Mouse (Mus musculus) stomach, embryonic 16.5 days (tissue): ENCODE measurements around the gene Tlr5. TPM values are rescaled to one million over a fixed set of nuclear protein-coding genes. Genes with fewer than 3 reads are reported as not detected.

Source experiments
- ATAC-seq: fragments of 200-750 bp; cut with Nextera tagmentation; 2 replicates; pipeline ENCODE4 v1.8.0; 2017; ENCODE audit warnings: moderate number of reproducible peaks, moderate TSS enrichment; ENCODE audit not compliant: insufficient read depth, low FRiP score
- H3K27ac ChIP-seq: fragments of 300-500 bp; sonication (generic); 2 replicates; pipeline ENCODE4 v1.5.1; 2014; ENCODE audit warnings: low read length
- H3K27me3 ChIP-seq: fragments of 300-500 bp; sonication (generic); 2 replicates; pipeline ENCODE4 v1.6.1; 2014; ENCODE audit warnings: low read length, control low read depth, mixed read lengths; ENCODE audit not compliant: control insufficient read depth, insufficient read depth
- H3K36me3 ChIP-seq: fragments of 300-500 bp; sonication (generic); 2 replicates; pipeline ENCODE4 v1.6.1; 2014; ENCODE audit warnings: low read length; ENCODE audit not compliant: control insufficient read depth, insufficient read depth
- H3K4me1 ChIP-seq: fragments of 300-500 bp; sonication (generic); 2 replicates; pipeline ENCODE4 v1.6.1; 2014; ENCODE audit warnings: low read length, control low read depth, mixed read lengths; ENCODE audit not compliant: control insufficient read depth, insufficient read depth
- H3K4me2 ChIP-seq: fragments of 300-500 bp; sonication (generic); 2 replicates; pipeline ENCODE4 v1.6.1; 2014; ENCODE audit warnings: low read depth, low read length, mixed read lengths
- H3K4me3 ChIP-seq: fragments of 300-500 bp; sonication (generic); replicated peaks from 2 replicates; pipeline ENCODE4 v1.5.1; 2014; ENCODE audit warnings: mild to moderate bottlenecking, low read length
- H3K9ac ChIP-seq: fragments of 300-500 bp; sonication (generic); 2 replicates; pipeline ENCODE4 v1.6.1; 2014; ENCODE audit warnings: low read length
- H3K9me3 ChIP-seq: fragments of 300-500 bp; sonication (generic); replicated peaks from 2 replicates; pipeline ENCODE4 v1.6.1; 2016; ENCODE audit warnings: low read length, control low read depth; ENCODE audit not compliant: control insufficient read depth
- WGBS: fragments of 180-500 bp; shearing (Covaris S2); extraction: QIAGEN DNeasy Blood & Tissue Kit; methylation state at CpG from one replicate; pipeline ENCODE4 v1.1.7; 2014; 5-methylcytosine and 5-hydroxymethylcytosine counted together
- polyA plus RNA-seq: library from polyadenylated mRNA; unstranded; fragments of >200 nt; fragmentation: Nextera tagmentation; extraction: Ambion mirVana; gene quantifications from 2 replicates; pipeline ENCODE4 v1.2.1, GENCODE M21; 2015

The Tlr5 gene
- polyA plus RNA-seq, 1 experiment from 2014 or later, result 2.5 TPM

DNA sequence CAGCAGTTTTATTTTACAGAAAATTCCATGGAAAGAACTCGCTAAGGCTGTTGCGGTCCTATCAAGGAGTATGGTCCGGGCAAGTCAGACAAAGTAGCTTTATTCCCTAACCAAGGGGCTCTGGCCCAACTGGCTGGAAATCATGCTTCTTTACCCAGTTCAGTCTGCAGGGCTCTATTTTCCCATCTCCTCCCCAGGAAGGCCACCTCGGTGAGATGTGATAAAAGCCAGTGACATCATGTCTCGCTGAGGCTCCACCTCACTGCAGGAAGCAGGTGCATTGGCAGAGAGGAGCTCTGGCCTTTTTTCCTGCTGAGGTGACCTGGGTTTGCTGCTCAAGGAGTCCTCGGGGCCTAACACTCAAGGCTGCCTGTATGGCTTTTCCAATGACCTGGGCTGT is 26.1 kb downstream of the Tlr5 start:
- H3K36me3 ChIP-seq, result no peaks in the 10 kb centered on the region
- ATAC-seq, result no peak
- no peak overlapping the region for H3K27ac ChIP-seq
- no peaks in the 10 kb centered on the region for H3K27me3 ChIP-seq
- 0 out of 2 replicates have a peak, but pooled peaks cover 3% of the 10 kb centered on the region for H3K4me1 ChIP-seq
- H3K9ac ChIP-seq, result no peak overlapping the region
- no peak overlapping the region for H3K4me3 ChIP-seq
- H3K4me2 ChIP-seq, result no peak overlapping the region
- H3K9me3 ChIP-seq, result no peaks in the 10 kb centered on the region
- 67% methylated on average over 6 of the region's 6 CpGs for WGBS

DNA sequence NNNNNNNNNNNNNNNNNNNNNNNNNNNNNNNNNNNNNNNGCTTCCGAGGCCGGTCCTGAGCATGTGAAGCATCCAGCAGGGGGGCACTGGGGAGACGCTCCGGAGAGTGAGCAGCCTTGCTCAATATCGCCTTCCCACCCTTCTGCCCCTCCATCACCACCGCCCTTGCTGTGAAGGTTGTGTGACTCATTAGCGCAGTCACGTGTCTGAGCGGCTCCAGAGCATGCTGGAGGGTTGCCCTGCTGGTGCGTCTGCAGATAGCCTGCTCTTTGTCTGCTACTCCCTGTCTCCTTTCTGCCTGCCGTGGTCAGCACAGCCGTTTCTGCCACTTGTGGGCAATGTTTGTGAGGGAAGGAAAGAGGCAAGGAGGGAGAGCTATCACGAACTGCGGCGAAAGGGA is 28.4 kb downstream of the Tlr5 start:
- peak; percentile 96 for ATAC-seq
- WGBS, result under 1% methylated on average over 13 of the region's 15 CpGs
- peak overlapping the region; percentile 4; the same call in 1 of the 2 replicates for H3K27ac ChIP-seq

DNA sequence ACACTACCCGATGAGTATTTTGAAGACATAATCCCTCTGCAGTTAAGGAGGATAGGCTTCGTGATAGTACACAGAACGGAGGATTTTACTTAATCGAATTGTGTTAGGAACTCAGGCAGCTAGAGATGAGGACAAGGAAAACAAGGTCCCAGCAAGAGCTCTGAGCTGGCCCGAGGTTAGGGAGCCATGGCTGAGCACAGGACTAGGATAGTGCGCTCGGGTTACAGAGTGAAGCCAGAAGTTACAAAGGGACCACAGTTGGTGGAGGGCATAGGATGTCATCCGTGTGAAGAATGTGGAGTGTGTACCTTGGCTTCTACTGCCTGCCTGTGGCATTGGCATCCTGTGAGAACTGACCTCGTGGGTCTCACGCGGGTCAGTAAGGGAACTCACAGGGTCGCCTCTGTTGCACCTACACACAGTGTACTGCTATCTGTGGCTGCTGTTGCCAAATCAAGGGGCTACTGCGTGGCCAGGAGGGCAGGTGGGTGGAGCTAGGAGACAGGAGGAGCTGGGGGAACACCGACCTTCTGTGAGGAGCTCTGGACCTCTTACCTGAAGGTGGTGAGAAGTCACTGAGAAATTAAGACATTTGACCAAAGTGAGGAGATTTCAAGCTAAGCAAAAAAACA is 29.0 kb downstream of the Tlr5 start:
- Histone ChIP-seq H3K36me3 (no peaks in the 10 kb centered on the region), H3K4me1 (0 out of 2 replicates have a peak, but pooled peaks cover 3% of the 10 kb centered on the region), H3K4me3 (peak overlapping the region; percentile 37), H3K9ac (peak overlapping the region; percentile 59), H3K27ac (peak overlapping the region; percentile 4; the same call in 1 of the 2 replicates), H3K9me3 (no peaks in the 10 kb centered on the region), H3K4me2 (peak overlapping the region; percentile 62), H3K27me3 (no peaks in the 10 kb centered on the region)
- no peak for ATAC-seq
- WGBS, result 47% methylated on average over 14 of the region's 14 CpGs

More for the DNA sequence above, 28.4 kb downstream of the Tlr5 start:
- Histone ChIP-seq H3K4me2 (peak overlapping the region; percentile 62), H3K4me1 (0 out of 2 replicates have a peak, but pooled peaks cover 3% of the 10 kb centered on the region), H3K9ac (peak overlapping the region; percentile 59), H3K27me3 (no peaks in the 10 kb centered on the region), H3K36me3 (no peaks in the 10 kb centered on the region), H3K9me3 (no peaks in the 10 kb centered on the region), H3K4me3 (peak overlapping the region; percentile 37)

DNA sequence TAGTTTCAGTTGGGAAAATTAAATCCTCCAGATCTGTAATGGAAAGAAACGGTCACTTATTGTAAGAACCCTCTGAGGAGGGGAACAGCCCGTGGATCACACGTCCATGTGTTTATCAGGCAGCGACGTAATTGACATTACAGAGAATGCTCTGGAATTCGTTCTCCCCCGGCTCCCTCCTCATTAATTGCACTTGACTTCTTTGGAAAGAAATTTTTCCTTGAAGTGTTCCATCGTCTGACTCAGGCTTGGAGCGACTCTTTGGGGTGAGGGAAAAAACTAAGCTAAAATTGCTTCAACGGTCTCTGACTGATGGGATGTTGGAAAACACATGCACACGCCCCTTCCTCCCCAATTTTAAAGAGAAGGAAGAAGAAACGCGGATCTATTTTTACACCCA is 31.7 kb downstream of the Tlr5 start:
- no peaks in the 10 kb centered on the region for H3K36me3 ChIP-seq
- no peak overlapping the region for H3K9ac ChIP-seq
- no peaks in the 10 kb centered on the region for H3K9me3 ChIP-seq
- peak overlapping the region; percentile 83 for H3K27ac ChIP-seq
- H3K4me3 ChIP-seq, result no peak overlapping the region
- H3K4me1 ChIP-seq, result peaks cover 3% of the 10 kb centered on the region; the same call in 1 of the 2 replicates
- 0 out of 2 replicates have a peak overlapping the region, but pooled peaks have one; percentile 7 for H3K4me2 ChIP-seq
- H3K27me3 ChIP-seq, result no peaks in the 10 kb centered on the region
- WGBS, result 38% methylated on average over 13 of the region's 13 CpGs
- ATAC-seq, result no peak; the same call in 1 of the 2 replicates

DNA sequence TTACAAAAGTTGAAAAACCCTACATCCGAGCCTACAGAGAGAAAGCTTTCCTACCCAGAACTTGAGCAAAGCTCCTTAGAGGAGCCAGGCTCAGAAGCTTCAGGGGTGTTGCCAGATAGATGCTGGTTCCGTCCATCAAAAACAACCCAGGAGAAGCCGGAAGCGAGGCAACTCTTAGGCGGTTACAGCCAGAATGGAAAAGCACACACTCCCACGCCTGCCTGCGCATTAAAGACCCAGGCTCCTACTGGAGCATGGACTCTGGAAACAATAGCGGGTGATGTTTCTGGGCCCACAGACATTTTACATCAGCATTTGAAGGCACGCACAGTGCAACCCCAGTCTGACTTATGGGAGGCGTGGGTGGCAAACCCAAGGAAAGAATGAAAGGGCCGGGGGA is 32.2 kb downstream of the Tlr5 start:
- H3K9ac ChIP-seq, result no peak overlapping the region
- H3K4me1 ChIP-seq, result peaks cover 3% of the 10 kb centered on the region; the same call in 1 of the 2 replicates
- peak overlapping the region; percentile 83 for H3K27ac ChIP-seq
- no peaks in the 10 kb centered on the region for H3K27me3 ChIP-seq
- WGBS, result 77% methylated on average over 11 of the region's 11 CpGs
- no peaks in the 10 kb centered on the region for H3K9me3 ChIP-seq
- no peaks in the 10 kb centered on the region for H3K36me3 ChIP-seq
- no peak for ATAC-seq
- peak overlapping the region; percentile 7; the same call in 1 of the 2 replicates for H3K4me2 ChIP-seq
- H3K4me3 ChIP-seq, result no peak overlapping the region

DNA sequence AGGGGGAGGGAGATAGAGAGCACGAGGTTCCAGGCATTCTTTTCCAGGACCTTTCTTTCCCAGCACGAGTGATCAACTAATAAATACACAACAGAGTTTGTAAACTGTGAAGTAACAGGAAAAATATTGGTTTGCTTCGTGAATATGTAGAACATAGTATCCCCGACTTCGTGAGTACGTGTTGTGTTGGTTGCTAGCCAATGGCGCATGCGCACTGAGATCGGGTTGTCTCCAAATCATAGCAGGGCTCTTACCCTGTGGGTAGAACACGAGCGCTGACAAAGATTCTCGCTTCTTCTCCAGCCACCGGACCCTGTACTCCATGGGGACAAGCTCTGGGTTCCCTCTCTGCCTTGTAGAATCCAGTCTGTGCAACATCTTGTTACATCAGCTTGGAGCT is 33.2 kb downstream of the Tlr5 start:
- Histone ChIP-seq H3K4me2 (no peak overlapping the region), H3K9me3 (no peaks in the 10 kb centered on the region), H3K4me1 (peaks cover 3% of the 10 kb centered on the region; the same call in 1 of the 2 replicates), H3K9ac (no peak overlapping the region), H3K4me3 (no peak overlapping the region), H3K36me3 (no peaks in the 10 kb centered on the region), H3K27ac (no peak overlapping the region; the same call in 1 of the 2 replicates), H3K27me3 (no peaks in the 10 kb centered on the region)
- WGBS, result 87% methylated on average over 13 of the region's 13 CpGs
- no peak for ATAC-seq

DNA sequence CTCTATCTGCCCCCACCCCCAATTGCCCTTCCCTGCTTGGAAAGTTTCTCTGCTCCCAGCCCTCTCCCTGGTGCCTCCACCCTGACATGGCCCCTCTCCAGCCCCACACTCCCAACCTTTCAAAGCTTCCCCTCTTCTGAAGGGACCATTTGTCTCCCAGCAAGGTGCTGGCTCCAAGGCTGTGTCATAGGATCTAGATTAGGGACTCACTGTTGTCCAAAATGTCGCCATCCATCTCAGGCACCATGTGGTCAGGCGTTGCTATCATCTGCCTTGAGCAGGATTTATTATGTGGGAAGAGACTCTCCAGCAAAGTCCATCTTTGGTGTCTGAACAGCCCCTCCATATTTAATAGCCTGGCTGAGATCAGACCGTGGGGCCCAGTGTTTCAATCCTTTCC is 34.1 kb downstream of the Tlr5 start:
- WGBS, result 67% methylated on average over 3 of the region's 3 CpGs
- no peaks in the 10 kb centered on the region for H3K27me3 ChIP-seq
- no peak overlapping the region for H3K27ac ChIP-seq
- peak; percentile 35; the same call in 1 of the 2 replicates for ATAC-seq
- no peaks in the 10 kb centered on the region; the same call in 1 of the 2 replicates for H3K4me1 ChIP-seq
- H3K36me3 ChIP-seq, result no peaks in the 10 kb centered on the region
- no peak overlapping the region for H3K4me3 ChIP-seq
- no peak overlapping the region for H3K9ac ChIP-seq
- no peaks in the 10 kb centered on the region for H3K9me3 ChIP-seq
- H3K4me2 ChIP-seq, result no peak overlapping the region

DNA sequence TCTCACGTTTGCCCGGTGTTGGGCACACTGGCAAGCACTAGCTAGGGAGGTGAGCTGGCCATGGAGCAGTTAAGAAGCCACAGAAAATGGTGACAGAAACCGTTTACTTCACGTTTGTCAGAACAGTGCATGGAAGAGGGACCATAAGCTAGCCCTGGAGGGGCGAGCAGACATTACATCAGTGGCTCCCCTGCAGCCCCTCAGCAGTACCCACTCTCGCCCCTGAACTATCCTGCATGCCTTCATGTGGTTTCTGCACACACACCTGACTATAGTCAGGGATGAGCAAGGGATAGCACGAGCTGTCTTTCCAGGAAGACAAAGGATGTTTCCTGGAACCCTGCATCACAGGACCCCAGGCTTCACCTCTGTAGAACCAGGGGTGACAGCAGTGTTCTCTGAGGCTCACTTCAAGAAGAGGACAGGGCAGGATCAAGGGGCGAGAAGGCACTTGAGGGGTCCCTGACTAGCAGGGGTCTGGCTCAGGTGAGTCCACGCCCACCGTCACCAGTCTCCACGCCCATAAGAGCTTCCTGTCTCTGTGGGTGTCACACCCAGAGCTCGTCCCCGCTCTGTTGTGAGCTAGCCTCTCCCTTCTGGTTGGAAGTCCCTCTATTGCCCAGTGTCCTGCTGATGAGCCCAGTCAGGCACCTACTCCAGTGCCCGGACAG is 35.6 kb downstream of the Tlr5 start:
- Histone ChIP-seq H3K9me3 (no peaks in the 10 kb centered on the region), H3K9ac (no peak overlapping the region), H3K4me1 (no peaks in the 10 kb centered on the region; the same call in 1 of the 2 replicates), H3K27me3 (no peaks in the 10 kb centered on the region), H3K27ac (no peak overlapping the region), H3K36me3 (no peaks in the 10 kb centered on the region), H3K4me2 (no peak overlapping the region), H3K4me3 (no peak overlapping the region)
- ATAC-seq, result no peak
- WGBS, result 77% methylated on average over 14 of the region's 14 CpGs
